Mouse (Mus musculus) limb, embryonic 13.5 days (tissue): ENCODE data around the gene Tubb2a. TPM values are rescaled to one million over a fixed set of nuclear protein-coding genes. Genes with fewer than 3 reads are reported as not detected.

Source experiments
- polyA plus RNA-seq: library from polyadenylated mRNA; unstranded; fragments of >200 nt; fragmentation: Nextera tagmentation; extraction: Ambion mirVana; gene quantifications from 2 replicates; pipeline ENCODE4 v1.2.1, GENCODE M21; 2015

Tubb2a gene
- polyA plus RNA-seq, 1 experiment from 2014 or later: 150 TPM

Other genes with a start within 250 kb of the Tubb2a start
- not detected in 2 replicates for gene Serpinb6e, start 234.6 kb downstream of the Tubb2a start, polyA plus RNA-seq
- gene Serpinb6c, start 172.3 kb downstream of the Tubb2a start, polyA plus RNA-seq: 0.18 and 0.23 TPM in 2 replicates
- gene Nqo2, start 113.3 kb downstream of the Tubb2a start, polyA plus RNA-seq: 13.8 and 16.6 TPM in 2 replicates
- gene Ripk1, start 75.6 kb downstream of the Tubb2a start, polyA plus RNA-seq: 14.0 and 15.8 TPM in 2 replicates
- 65.9 and 70.3 TPM in 2 replicates for gene Serpinb6a, start 75.2 kb downstream of the Tubb2a start, polyA plus RNA-seq
- gene Bphl, start 40.4 kb downstream of the Tubb2a start, polyA plus RNA-seq: 42.3 and 46.5 TPM in 2 replicates
- gene Tubb2b, start 52.5 kb upstream of the Tubb2a start, polyA plus RNA-seq: 40.1 and 42.0 TPM in 2 replicates
- gene Psmg4, start 85.0 kb upstream of the Tubb2a start, polyA plus RNA-seq: 95.7 and 97.2 TPM in 2 replicates